Mouse (Mus musculus) embryonic fibroblast, embryonic 13.5 days (primary cell): Measurements from ENCODE around the gene Stag1.

Source experiments
- CTCF ChIP-seq: IDR thresholded peaks from 2 replicates; pipeline ENCODE4 v1.5.1; 2011; ENCODE audit warnings: mild to moderate bottlenecking, control low read depth, low read length, moderate library complexity, borderline replicate concordance; ENCODE audit not compliant: insufficient read depth
- POLR2A ChIP-seq: IDR thresholded peaks from 2 replicates; pipeline ENCODE4 v1.6.1; 2011; ENCODE audit warnings: low read depth, mild to moderate bottlenecking, control low read depth, low read length, moderate library complexity

- TF ChIP-seq POLR2A: no peak
- TF ChIP-seq CTCF: no peak
Measured at GRCm38 (mm10) chr9:100654104-100654503, 56.5 kb downstream of the Stag1 start.
